In genomic region chr1:172219451-172220406, GRCm38 (mm10) we compare ENCODE assay signal across 9 mouse cellular contexts. TPM values are rescaled to one million over a fixed set of nuclear protein-coding genes. Genes with fewer than 3 reads are reported as not detected.
DNase-seq lines count a peak whose midpoint lies in the region; ATAC-seq and TF ChIP-seq lines count a peak whose summit lies in the region.
"Had no signal": no experiment of that assay in that cellular context is flagged by ENCODE, and none has a peak within 500 bp of the region (broad histone marks: within the 10 kb centered on the region; RNA-seq: fewer than 3 reads in every experiment).

Gene Casq1 (minus strand): TSS chr1:172219868.

- ATAC-seq in embryonic facial prominence, embryonic 11.5 days (replicated peaks; ENCODE audit: insufficient number of reproducible peaks, low FRiP score, low TSS enrichment, low read depth) = no peak
- no peak for ATAC-seq in limb, embryonic 12.5 days (ENCODE audit: insufficient number of reproducible peaks, insufficient read depth, low FRiP score, low TSS enrichment, low read depth)

- no peaks in the 10 kb centered on the region for H3K9me3 ChIP-seq in embryonic facial prominence, embryonic 11.5 days (replicated peaks; ENCODE audit: control insufficient read depth, low read length)
- no peaks in the 10 kb centered on the region for H3K9me3 ChIP-seq in limb, embryonic 12.5 days

- H3K27ac ChIP-seq in kidney, adult 2 months (ENCODE audit: insufficient read depth, low read depth, low read length) = peak within 1 kb of the TSS; percentile 25; the same call in 1 of the 2 replicates
- no peak within 1 kb of the TSS; the same call in 1 of the 2 replicates for H3K27ac ChIP-seq in embryonic facial prominence, embryonic 11.5 days (replicated peaks; ENCODE audit: low read depth, low read length)
- H3K27ac ChIP-seq in limb, embryonic 12.5 days = peak within 1 kb of the TSS; percentile 95; the same call in 1 of the 2 replicates

- intact Hi-C loops in gastrocnemius, postnatal 36 days (cut with DNase I) = loop anchor here (1.0 kb wide), 1 partner anchor 24 kb away; no protein-coding TSS in a partner anchor

- TF ChIP-seq POLR2A in kidney, adult 2 months (IDR thresholded peaks at IDR 0.05; ENCODE audit: low read depth, low read length) = no peak

- no peaks in the 10 kb centered on the region for H3K36me3 ChIP-seq in kidney, adult 2 months (ENCODE audit: control insufficient read depth, insufficient read depth, low read length)
- no peaks in the 10 kb centered on the region for H3K36me3 ChIP-seq in embryonic facial prominence, embryonic 11.5 days (replicated peaks; ENCODE audit: control insufficient read depth, insufficient read depth, low read depth, low read length)
- H3K36me3 ChIP-seq in limb, embryonic 12.5 days = no peaks in the 10 kb centered on the region

- TF ChIP-seq CTCF in kidney, adult 2 months (conservative IDR thresholded peaks at IDR 0.05; ENCODE audit: insufficient read depth, insufficient read length, low read depth, low read length) = no peak

- WGBS in kidney, adult 2 months = 88% methylated on average over 19 of the region's 19 CpGs
- WGBS in embryonic facial prominence, embryonic 11.5 days = 81% methylated on average over 19 of the region's 19 CpGs
- 82% methylated on average over 19 of the region's 19 CpGs for WGBS in limb, embryonic 12.5 days

- DNase-seq in kidney, adult 2 months = no peak
- DNase-seq in kidney, postnatal 10 days = no peak
- no peak for DNase-seq in embryonic facial prominence, embryonic 11.5 days (ENCODE audit: low spot score)
- no peak for DNase-seq in gastrocnemius, postnatal 36 days
- no peak for DNase-seq in cerebellum, postnatal 14 days
- DNase-seq in layer of hippocampus, adult 9-11 months = no peak
- DNase-seq in thymus, postnatal 36 days = no peak

- H3K9ac ChIP-seq in embryonic facial prominence, embryonic 11.5 days (replicated peaks; ENCODE audit: low read length) = peak within 1 kb of the TSS; percentile 3
- 0 out of 2 replicates have a peak within 1 kb of the TSS, but pooled peaks have one; percentile 4 for H3K9ac ChIP-seq in limb, embryonic 12.5 days (replicated peaks)

- no peak within 1 kb of the TSS for H3K4me2 ChIP-seq in embryonic facial prominence, embryonic 11.5 days (ENCODE audit: low read depth, low read length)
- no peak within 1 kb of the TSS for H3K4me2 ChIP-seq in limb, embryonic 12.5 days

- no peak within 1 kb of the TSS for H3K4me3 ChIP-seq in kidney, adult 2 months (ENCODE audit: insufficient read depth, low read depth, low read length)
- H3K4me3 ChIP-seq in embryonic facial prominence, embryonic 11.5 days (ENCODE audit: low read depth, low read length) = no peak within 1 kb of the TSS
- no peak within 1 kb of the TSS for H3K4me3 ChIP-seq in limb, embryonic 12.5 days (replicated peaks)
- H3K4me3 ChIP-seq: erythroblast, embryonic 14.5 days had no signal

- H3K27me3 ChIP-seq in kidney, adult 2 months (replicated peaks; ENCODE audit: control insufficient read depth, insufficient read depth, low read length) = no peaks in the 10 kb centered on the region
- H3K27me3 ChIP-seq in embryonic facial prominence, embryonic 11.5 days (ENCODE audit: control insufficient read depth, insufficient read depth, low read length) = no peaks in the 10 kb centered on the region
- no peaks in the 10 kb centered on the region for H3K27me3 ChIP-seq in limb, embryonic 12.5 days

- peaks cover 4% of the 10 kb centered on the region; the same call in 1 of the 2 replicates for H3K4me1 ChIP-seq in kidney, adult 2 months (ENCODE audit: control insufficient read depth, insufficient read depth, low read length)
- H3K4me1 ChIP-seq in embryonic facial prominence, embryonic 11.5 days (ENCODE audit: control insufficient read depth, insufficient read depth, low read length) = peaks cover 5% of the 10 kb centered on the region; the same call in 1 of the 2 replicates
- H3K4me1 ChIP-seq in limb, embryonic 12.5 days (replicated peaks) = peaks cover 46% of the 10 kb centered on the region

RNA-seq across cellular contexts. Expression of gene Casq1, which starts in this region (rescaled TPM):
- polyA plus RNA-seq in kidney, adult 2 months (2012; rRNA removed) = 0.29 and 27.1 TPM in 2 replicates
- polyA plus RNA-seq in embryonic facial prominence, embryonic 11.5 days (2014; fragmentation: Nextera tagmentation; extraction: Ambion mirVana) = 1.7 and 2.3 TPM in 2 replicates
- 1,000 to 10,000 TPM; 4,749 to 5,131 TPM for total RNA-seq in gastrocnemius, postnatal 36 days (2021)
- polyA plus RNA-seq in limb, embryonic 12.5 days (2016; fragmentation: Nextera tagmentation; extraction: Ambion mirVana) = 2.9 and 4.1 TPM in 2 replicates
- polyA plus RNA-seq: erythroblast, embryonic 14.5 days had no signal
